Mouse (Mus musculus) lung, adult 2 months (tissue): Measurements from ENCODE around the gene Adcy5.

Source experiments
- CTCF ChIP-seq: fragments of 200-500 bp; IDR thresholded peaks from 2 replicates; pipeline ENCODE4 v1.5.1; 2011; ENCODE audit warnings: mild to moderate bottlenecking, low read length, control low read depth; ENCODE audit not compliant: insufficient read depth
- POLR2A ChIP-seq: fragments of 200-500 bp; IDR thresholded peaks from 2 replicates; pipeline ENCODE4 v1.6.1; 2011; ENCODE audit warnings: low read depth, mild to moderate bottlenecking, control low read depth, low read length, borderline replicate concordance; ENCODE audit errors: extremely low read depth

DNA sequence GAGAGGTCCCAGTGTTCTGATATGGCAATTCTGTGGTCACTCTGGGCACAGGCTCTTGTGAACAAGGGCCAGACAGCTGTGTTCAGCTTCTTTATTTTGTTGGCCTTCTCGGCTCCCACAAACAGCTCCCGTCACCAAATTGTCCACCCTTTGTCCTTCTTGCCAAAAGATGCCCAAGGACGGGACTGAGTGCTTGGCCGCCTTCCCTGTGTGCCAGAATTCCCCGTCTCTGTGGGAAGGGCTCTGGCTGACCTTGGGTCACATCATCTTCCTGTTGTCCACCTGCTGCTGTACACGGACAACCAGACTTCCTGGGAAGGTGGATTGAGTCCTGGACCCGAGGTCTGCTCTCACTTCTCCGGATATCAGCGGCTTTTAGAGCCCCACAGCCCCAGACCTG is 131.1 kb downstream of the Adcy5 start:
- TF ChIP-seq CTCF, result no peak
- no peak for TF ChIP-seq POLR2A
